ENCODE assay signal across 8 mouse cellular contexts in genomic region chr9:48984845-48985707, GRCm38 (mm10). TPM values are rescaled to one million over a fixed set of nuclear protein-coding genes. Genes with fewer than 3 reads are reported as not detected.
DNase-seq lines count a peak whose midpoint lies in the region; ATAC-seq and TF ChIP-seq lines count a peak whose summit lies in the region.

Usp28 (plus strand) TSS chr9:48985375.

- H3K27me3 ChIP-seq in heart, embryonic 15.5 days = no peaks in the 10 kb centered on the region
- H3K27me3 ChIP-seq in liver, embryonic 14.5 days (ENCODE audit: control insufficient read depth, insufficient read depth, low read length) = no peaks in the 10 kb centered on the region
- H3K27me3 ChIP-seq in neural tube, embryonic 11.5 days (ENCODE audit: control insufficient read depth, insufficient read depth, low read length) = no peaks in the 10 kb centered on the region
- no peaks in the 10 kb centered on the region for H3K27me3 ChIP-seq in stomach, postnatal 0 days (ENCODE audit: control insufficient read depth, insufficient read depth, low read length)

- peak; percentile 81 for ATAC-seq in CD4-positive, CD25-positive, alpha-beta regulatory T cell, adult 4 months
- ATAC-seq in heart, embryonic 15.5 days (replicated peaks; ENCODE audit: insufficient number of reproducible peaks, insufficient read depth, low FRiP score, low read depth) = peak; percentile 92
- ATAC-seq in liver, embryonic 14.5 days (ENCODE audit: insufficient read depth) = peak; percentile 92
- peak; percentile 86 for ATAC-seq in neural tube, embryonic 11.5 days (ENCODE audit: insufficient read depth, low FRiP score, low TSS enrichment)
- peak; percentile 94 for ATAC-seq in stomach, postnatal 0 days (ENCODE audit: low FRiP score, low TSS enrichment)

- TF ChIP-seq EP300 in liver, embryonic 14.5 days (IDR thresholded peaks at IDR 0.05; ENCODE audit: low read depth) = no peak
- TF ChIP-seq EP300 in stomach, postnatal 0 days (optimal IDR thresholded peaks at IDR 0.05) = no peak

- H3K4me3 ChIP-seq in heart, embryonic 15.5 days = peak within 1 kb of the TSS; percentile 95
- peak within 1 kb of the TSS; percentile 59 to 78 for H3K4me3 ChIP-seq in liver, embryonic 14.5 days (ENCODE audit: insufficient read depth in 1 of 2, low read depth in 2 of 2, low read length in 2 of 2)
- H3K4me3 ChIP-seq in neural tube, embryonic 11.5 days (ENCODE audit: low read depth, low read length) = peak within 1 kb of the TSS; percentile 76
- peak within 1 kb of the TSS; percentile 60 for H3K4me3 ChIP-seq in stomach, postnatal 0 days (ENCODE audit: low read depth, low read length)

- peak within 1 kb of the TSS; percentile 97 for H3K9ac ChIP-seq in heart, embryonic 15.5 days
- peak within 1 kb of the TSS; percentile 68 for H3K9ac ChIP-seq in liver, embryonic 14.5 days (replicated peaks)
- peak within 1 kb of the TSS; percentile 70 for H3K9ac ChIP-seq in neural tube, embryonic 11.5 days (ENCODE audit: low read length)
- H3K9ac ChIP-seq in stomach, postnatal 0 days (ENCODE audit: low read length) = peak within 1 kb of the TSS; percentile 70

- H3K9me3 ChIP-seq in heart, embryonic 15.5 days (replicated peaks) = no peaks in the 10 kb centered on the region
- no peaks in the 10 kb centered on the region for H3K9me3 ChIP-seq in liver, embryonic 14.5 days (ENCODE audit: control insufficient read depth, low read length)
- no peaks in the 10 kb centered on the region for H3K9me3 ChIP-seq in neural tube, embryonic 11.5 days (ENCODE audit: control insufficient read depth, low read length)
- H3K9me3 ChIP-seq in stomach, postnatal 0 days (ENCODE audit: control insufficient read depth, low read length) = no peaks in the 10 kb centered on the region

- WGBS in heart, embryonic 15.5 days = under 1% methylated on average over 93 of the region's 94 CpGs
- WGBS in liver, embryonic 14.5 days (ENCODE audit: insufficient replicate concordance) = 1% methylated on average over 81 of the region's 94 CpGs
- WGBS in neural tube, embryonic 11.5 days = 0% methylated on average over 67 of the region's 94 CpGs
- WGBS in stomach, postnatal 0 days = under 1% methylated on average over 80 of the region's 94 CpGs

- DNase-seq in c-Kit-negative CD71-positive TER-119-positive erythroid progenitor cells, embryonic 14.5 days (ENCODE audit: low read depth, low spot score) = peak; percentile 96
- peak; percentile 95 for DNase-seq in fibroblast of lung, adult 2 months (ENCODE audit: low read depth)
- peak; percentile 100 for DNase-seq in kidney, postnatal 25 days
- DNase-seq in liver, embryonic 14.5 days (ENCODE audit: low read depth in 3 of 3, low spot score in 3 of 3) = peak; percentile 94 to 96 (median 94)
- peak; percentile 100 for DNase-seq in neural tube, embryonic 11.5 days (ENCODE audit: low spot score)
- DNase-seq in stomach, postnatal 0 days (ENCODE audit: low spot score) = peak; percentile 100

- no peaks in the 10 kb centered on the region for H3K36me3 ChIP-seq in heart, embryonic 15.5 days
- H3K36me3 ChIP-seq in liver, embryonic 14.5 days (replicated peaks; ENCODE audit: control insufficient read depth, insufficient read depth, low read depth) = no peaks in the 10 kb centered on the region
- no peaks in the 10 kb centered on the region for H3K36me3 ChIP-seq in neural tube, embryonic 11.5 days (ENCODE audit: control insufficient read depth, insufficient read depth, low read length)
- no peaks in the 10 kb centered on the region for H3K36me3 ChIP-seq in stomach, postnatal 0 days (ENCODE audit: control insufficient read depth, insufficient read depth, low read length)

- TF ChIP-seq CTCF in liver, embryonic 14.5 days (IDR thresholded peaks at IDR 0.05; ENCODE audit: low read depth) = no peak
- TF ChIP-seq CTCF in stomach, postnatal 0 days (IDR thresholded peaks at IDR 0.05; ENCODE audit: low read depth) = no peak

- H3K4me1 ChIP-seq in heart, embryonic 15.5 days (replicated peaks) = peaks cover 33% of the 10 kb centered on the region
- peaks cover 7 to 26% of the 10 kb centered on the region in 2 experiments for H3K4me1 ChIP-seq in liver, embryonic 14.5 days (replicated peaks; ENCODE audit: control insufficient read depth in 2 of 2, insufficient read depth in 2 of 2, low read length in 1 of 2)
- peaks cover 9% of the 10 kb centered on the region for H3K4me1 ChIP-seq in neural tube, embryonic 11.5 days (ENCODE audit: control insufficient read depth, insufficient read depth, low read length)
- no peaks in the 10 kb centered on the region; the same call in 1 of the 2 replicates for H3K4me1 ChIP-seq in stomach, postnatal 0 days (replicated peaks; ENCODE audit: control insufficient read depth, insufficient read depth)

- peak within 1 kb of the TSS; percentile 72 for H3K4me2 ChIP-seq in heart, embryonic 15.5 days
- H3K4me2 ChIP-seq in liver, embryonic 14.5 days (ENCODE audit: low read depth) = peak within 1 kb of the TSS; percentile 92
- H3K4me2 ChIP-seq in neural tube, embryonic 11.5 days (ENCODE audit: low read depth) = peak within 1 kb of the TSS; percentile 74
- H3K4me2 ChIP-seq in stomach, postnatal 0 days (replicated peaks; ENCODE audit: low read depth) = peak within 1 kb of the TSS; percentile 90

- peak within 1 kb of the TSS; percentile 93 for H3K27ac ChIP-seq in heart, embryonic 15.5 days
- H3K27ac ChIP-seq in liver, embryonic 14.5 days = peak within 1 kb of the TSS; percentile 51
- peak within 1 kb of the TSS; percentile 79 for H3K27ac ChIP-seq in neural tube, embryonic 11.5 days (ENCODE audit: low read depth, low read length)
- H3K27ac ChIP-seq in stomach, postnatal 0 days (replicated peaks) = peak within 1 kb of the TSS; percentile 94

RNA-seq across cellular contexts. Expression of gene Usp28, which starts in this region (rescaled TPM):
- polyA plus RNA-seq in CD4-positive, CD25-positive, alpha-beta regulatory T cell, adult 4 months (2017; shearing (Covaris generic)) = 10 to 100 TPM; 51.2 to 58.1 TPM
- 99.1 and 102 TPM in 2 replicates for polyA plus RNA-seq in heart, embryonic 15.5 days (2015; fragmentation: Nextera tagmentation; extraction: Ambion mirVana)
- polyA plus RNA-seq in liver, embryonic 14.5 days (2012; rRNA removed) = 2.4 and 3.0 TPM in 2 replicates
- polyA plus RNA-seq in liver, embryonic 14.5 days (2014; fragmentation: Nextera tagmentation; extraction: Ambion mirVana) = 4.1 and 4.5 TPM in 2 replicates
- 41.3 and 43.1 TPM in 2 replicates for polyA plus RNA-seq in neural tube, embryonic 11.5 days (2014; fragmentation: Nextera tagmentation; extraction: Ambion mirVana)
- polyA plus RNA-seq in stomach, postnatal 0 days (2015; fragmentation: Nextera tagmentation; extraction: Ambion mirVana) = 6.6 and 8.1 TPM in 2 replicates

Comparison
In these comparisons a context has a peak if more than half of its experiments do, and no peak if none do; other contexts are left out.
1. Peak in every context shown above with its lines: DNase-seq, ATAC-seq, H3K4me3 ChIP-seq and H3K27ac ChIP-seq.